Mouse (Mus musculus): ENCODE results near the gene Mef2a. TPM values are rescaled to one million over a fixed set of nuclear protein-coding genes. Genes with fewer than 3 reads are reported as not detected.

Gene Mef2a
- polyA plus RNA-seq, 1 experiment from 2014 or later = 30.6 TPM

GRCm38 (mm10) chr7:67213589-67213988 is 159.1 kb downstream of the Mef2a start:
- Histone ChIP-seq H3K4me3 (replicated peaks) (no peak overlapping the region), H3K4me2 (no peak overlapping the region), H3K9me3 (no peaks in the 10 kb centered on the region), H3K27me3 (no peaks in the 10 kb centered on the region), H3K27ac (no peak overlapping the region), H3K4me1 (no peaks in the 10 kb centered on the region), H3K9ac (no peak overlapping the region), H3K36me3 (replicated peaks) (no peaks in the 10 kb centered on the region)
- ATAC-seq (ENCODE audit: low FRiP score) = no peak
- 80% methylated on average over 1 of the region's 1 CpGs for WGBS

GRCm38 (mm10) chr7:67211971-67212370 is 160.7 kb downstream of the Mef2a start:
- Histone ChIP-seq H3K4me3 (replicated peaks) (no peak overlapping the region), H3K4me1 (0 out of 2 replicates have a peak, but pooled peaks cover 2% of the 10 kb centered on the region), H3K27ac (no peak overlapping the region), H3K9me3 (no peaks in the 10 kb centered on the region), H3K9ac (no peak overlapping the region), H3K36me3 (replicated peaks) (no peaks in the 10 kb centered on the region), H3K27me3 (no peaks in the 10 kb centered on the region), H3K4me2 (no peak overlapping the region)
- whole genome bisulfite sequencing = 60% methylated on average over 4 of the region's 4 CpGs
- ATAC-seq (ENCODE audit: low FRiP score) = no peak

- 66% methylated on average over 6 of the region's 6 CpGs for WGBS
- Histone ChIP-seq H3K9ac (no peak overlapping the region), H3K4me3 (replicated peaks) (no peak overlapping the region), H3K27ac (no peak overlapping the region), H3K9me3 (no peaks in the 10 kb centered on the region), H3K4me1 (0 out of 2 replicates have a peak, but pooled peaks cover 2% of the 10 kb centered on the region), H3K4me2 (no peak overlapping the region), H3K27me3 (no peaks in the 10 kb centered on the region), H3K36me3 (replicated peaks) (no peaks in the 10 kb centered on the region)
- no peak for ATAC-seq (ENCODE audit: low FRiP score)
Observed at GRCm38 (mm10) chr7:67211341-67211740, 161.3 kb downstream of the Mef2a start.

DNA sequence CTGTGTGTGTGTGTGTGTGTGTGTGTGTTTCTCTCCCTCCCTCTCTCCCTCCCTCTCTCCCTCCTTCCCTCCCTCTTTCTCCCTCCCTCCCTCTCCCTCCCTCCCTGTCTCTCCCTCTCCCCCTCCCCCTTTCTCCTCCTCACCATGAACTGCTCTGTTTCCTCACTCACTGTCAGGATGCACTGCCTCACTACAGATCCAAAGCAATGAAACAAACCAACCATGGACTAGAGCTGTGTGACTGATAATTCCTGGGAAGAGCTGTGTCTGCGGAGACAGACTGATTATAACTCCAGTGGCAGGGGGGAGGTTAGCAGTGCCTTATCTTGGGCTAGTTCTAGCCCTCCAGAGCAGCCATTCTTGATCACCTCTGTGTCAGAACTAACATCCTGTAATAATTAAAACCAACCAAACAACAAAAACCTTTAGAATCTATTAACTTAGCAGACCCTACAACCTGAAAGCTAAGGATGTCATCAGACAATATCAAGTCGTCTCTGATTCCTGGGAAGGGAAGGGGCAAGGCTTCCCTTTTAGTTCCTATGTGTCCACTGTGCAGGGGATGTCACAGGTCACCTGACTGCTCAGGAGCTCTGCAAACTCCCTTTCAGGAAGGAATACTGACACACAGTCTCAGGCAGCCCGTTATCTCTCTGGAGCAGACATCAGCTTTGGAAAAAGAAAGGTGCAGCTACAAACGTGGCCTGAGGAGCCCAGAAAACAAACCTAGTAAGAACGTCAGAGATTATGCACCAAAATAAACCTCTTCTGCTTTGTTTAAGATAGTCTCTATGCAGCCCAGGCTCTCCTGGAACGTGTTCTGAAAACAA is 162.4 kb downstream of the Mef2a start:
- 72% methylated on average over 6 of the region's 6 CpGs for WGBS
- no peaks in the 10 kb centered on the region for H3K36me3 ChIP-seq (replicated peaks)
- 0 out of 2 replicates have a peak, but pooled peaks cover 2% of the 10 kb centered on the region for H3K4me1 ChIP-seq

DNA sequence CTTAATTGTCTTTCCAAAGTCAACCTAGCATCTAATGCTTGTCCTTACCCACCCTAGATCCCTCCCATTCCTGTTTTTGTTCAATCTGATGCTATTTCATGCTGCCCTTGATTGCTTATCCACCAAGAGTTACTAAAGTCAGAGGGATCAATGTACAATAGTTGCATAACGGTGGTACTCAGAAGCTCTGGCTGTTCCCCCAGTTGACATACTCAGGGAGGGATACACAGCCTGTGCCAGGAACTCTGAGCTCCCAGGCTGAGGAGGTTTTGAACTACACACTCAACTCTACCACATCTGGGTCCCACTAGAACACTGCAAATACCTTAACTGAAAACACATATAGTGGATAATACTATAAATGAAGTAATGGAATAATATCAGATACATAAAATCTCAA is 164.3 kb downstream of the Mef2a start:
- Histone ChIP-seq H3K4me1 (0 out of 2 replicates have a peak, but pooled peaks cover 2% of the 10 kb centered on the region), H3K27me3 (no peaks in the 10 kb centered on the region), H3K4me2 (no peak overlapping the region), H3K27ac (no peak overlapping the region), H3K9ac (no peak overlapping the region), H3K4me3 (replicated peaks) (no peak overlapping the region), H3K9me3 (no peaks in the 10 kb centered on the region), H3K36me3 (replicated peaks) (no peaks in the 10 kb centered on the region)
- WGBS = 76% methylated on average over 1 of the region's 1 CpGs
- no peak for ATAC-seq (ENCODE audit: low FRiP score)

More for the DNA sequence above, 162.4 kb downstream of the Mef2a start:
- no peaks in the 10 kb centered on the region for H3K9me3 ChIP-seq
- no peak overlapping the region for H3K4me2 ChIP-seq
- H3K9ac ChIP-seq = no peak overlapping the region
- H3K27ac ChIP-seq = no peak overlapping the region
- H3K27me3 ChIP-seq = no peaks in the 10 kb centered on the region
- no peak for ATAC-seq (ENCODE audit: low FRiP score)
- H3K4me3 ChIP-seq (replicated peaks) = no peak overlapping the region

DNA sequence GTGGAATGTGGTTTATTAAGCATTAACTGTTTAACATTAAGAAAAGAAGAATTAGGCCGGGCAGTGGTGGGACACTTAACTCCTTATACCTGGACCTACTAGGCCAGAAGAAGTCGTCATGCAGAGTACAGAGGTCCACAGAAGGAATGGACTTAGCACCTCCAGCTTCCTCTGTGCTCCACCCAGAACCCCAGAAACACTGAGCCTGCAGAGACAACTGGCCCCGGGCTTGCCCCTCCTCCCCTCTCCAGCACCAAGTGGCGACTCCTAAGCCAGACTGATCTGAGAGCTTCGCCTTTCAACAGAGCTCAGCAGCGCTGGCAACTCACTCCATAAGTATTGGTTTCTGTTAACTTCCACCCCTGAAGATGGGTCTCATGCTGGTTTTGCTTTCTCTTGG is 165.0 kb downstream of the Mef2a start:
- Histone ChIP-seq H3K9ac (no peak overlapping the region), H3K4me1 (0 out of 2 replicates have a peak, but pooled peaks cover 2% of the 10 kb centered on the region), H3K36me3 (replicated peaks) (no peaks in the 10 kb centered on the region), H3K4me2 (no peak overlapping the region), H3K27me3 (no peaks in the 10 kb centered on the region), H3K27ac (no peak overlapping the region), H3K4me3 (replicated peaks) (no peak overlapping the region), H3K9me3 (no peaks in the 10 kb centered on the region)
- no peak for ATAC-seq (ENCODE audit: low FRiP score)
- WGBS = 53% methylated on average over 6 of the region's 6 CpGs

DNA sequence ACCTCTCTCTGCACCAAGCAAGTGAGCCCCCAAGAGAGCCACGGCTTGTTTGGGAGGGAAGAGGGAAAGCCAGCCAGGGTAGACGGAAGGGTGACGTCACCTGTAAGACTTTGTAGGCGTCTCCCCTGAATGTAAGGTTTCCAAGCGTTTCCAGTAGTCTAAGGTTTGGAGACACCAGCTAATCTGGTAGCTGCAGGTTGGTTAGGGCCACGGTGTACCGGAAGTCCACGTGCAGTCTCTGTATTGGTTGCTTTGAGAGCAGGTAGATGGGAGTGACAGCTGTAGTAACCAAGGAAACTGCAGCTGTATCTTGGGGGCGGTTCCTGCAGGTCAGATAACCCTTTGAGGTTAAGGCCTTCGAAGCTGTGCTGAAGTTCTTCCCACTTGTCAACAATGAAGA is 166.2 kb downstream of the Mef2a start:
- 82% methylated on average over 10 of the region's 10 CpGs for WGBS
- no peak for ATAC-seq (ENCODE audit: low FRiP score)
- H3K36me3 ChIP-seq (replicated peaks) = no peaks in the 10 kb centered on the region

GRCm38 (mm10) chr7:67205734-67206425 is 166.8 kb downstream of the Mef2a start:
- Histone ChIP-seq H3K27me3 (no peaks in the 10 kb centered on the region), H3K36me3 (replicated peaks) (no peaks in the 10 kb centered on the region), H3K4me2 (no peak overlapping the region), H3K4me3 (replicated peaks) (no peak overlapping the region), H3K4me1 (0 out of 2 replicates have a peak, but pooled peaks cover 2% of the 10 kb centered on the region), H3K27ac (no peak overlapping the region), H3K9me3 (no peaks in the 10 kb centered on the region), H3K9ac (no peak overlapping the region)
- ATAC-seq (ENCODE audit: low FRiP score) = no peak
- WGBS = 89% methylated on average over 9 of the region's 9 CpGs

More for the DNA sequence above, 166.2 kb downstream of the Mef2a start:
- no peak overlapping the region for H3K4me3 ChIP-seq (replicated peaks)
- H3K27me3 ChIP-seq = no peaks in the 10 kb centered on the region
- H3K9me3 ChIP-seq = no peaks in the 10 kb centered on the region
- no peak overlapping the region for H3K9ac ChIP-seq
- no peak overlapping the region for H3K27ac ChIP-seq
- H3K4me2 ChIP-seq = no peak overlapping the region
- H3K4me1 ChIP-seq = 0 out of 2 replicates have a peak, but pooled peaks cover 2% of the 10 kb centered on the region

DNA sequence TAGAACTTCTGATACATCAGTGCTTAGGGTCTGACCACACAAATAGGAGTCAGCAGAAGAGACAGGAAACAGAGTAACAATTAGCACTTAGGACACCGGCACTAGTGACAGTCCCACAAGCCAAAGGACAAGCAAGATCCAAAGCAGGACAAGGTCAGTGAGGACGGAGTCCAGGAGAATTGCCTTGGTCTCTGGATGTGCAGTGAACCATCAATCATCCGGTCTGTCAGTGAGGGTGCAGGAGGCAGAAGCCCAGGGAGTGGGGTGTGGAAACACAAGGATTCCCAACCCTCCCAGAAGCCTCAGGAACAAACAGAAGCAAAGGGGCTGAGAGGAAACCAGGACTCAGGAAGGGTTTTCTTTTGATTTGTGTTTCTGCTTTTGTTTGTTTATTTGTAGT is 169.0 kb downstream of the Mef2a start:
- no peak overlapping the region for H3K27ac ChIP-seq
- H3K27me3 ChIP-seq = no peaks in the 10 kb centered on the region
- no peaks in the 10 kb centered on the region for H3K9me3 ChIP-seq
- 0 out of 2 replicates have a peak, but pooled peaks cover 2% of the 10 kb centered on the region for H3K4me1 ChIP-seq
- H3K4me3 ChIP-seq (replicated peaks) = no peak overlapping the region
- no peak overlapping the region for H3K4me2 ChIP-seq
- ATAC-seq (ENCODE audit: low FRiP score) = no peak
- H3K9ac ChIP-seq = no peak overlapping the region
- 88% methylated on average over 3 of the region's 3 CpGs for WGBS
- no peaks in the 10 kb centered on the region for H3K36me3 ChIP-seq (replicated peaks)

DNA sequence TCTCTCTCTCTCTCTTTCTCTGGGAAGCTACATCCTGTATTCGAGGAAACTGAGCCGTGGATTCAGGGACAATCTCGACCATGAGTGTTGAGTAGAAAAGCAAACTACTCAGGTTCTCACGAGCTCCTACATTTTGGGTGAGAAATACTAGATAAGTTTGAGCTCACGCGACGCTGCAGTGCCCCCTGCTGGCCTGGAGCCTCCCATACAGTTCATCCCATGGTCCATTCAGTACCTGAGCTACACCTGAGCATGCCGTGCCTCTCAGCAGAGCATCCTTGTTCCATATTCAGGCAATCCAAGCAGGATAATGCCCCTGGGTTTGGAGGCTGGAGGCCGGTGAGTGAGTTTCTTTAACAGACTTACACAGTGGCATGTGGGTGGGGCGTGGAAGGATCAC is 173.2 kb downstream of the Mef2a start:
- H3K9ac ChIP-seq = no peak overlapping the region
- H3K4me1 ChIP-seq = no peaks in the 10 kb centered on the region
- H3K4me3 ChIP-seq (replicated peaks) = no peak overlapping the region
- no peak for ATAC-seq (ENCODE audit: low FRiP score)
- H3K36me3 ChIP-seq (replicated peaks) = no peaks in the 10 kb centered on the region
- H3K9me3 ChIP-seq = no peaks in the 10 kb centered on the region
- no peak overlapping the region for H3K27ac ChIP-seq
- no peak overlapping the region for H3K4me2 ChIP-seq
- WGBS = 23% methylated on average over 10 of the region's 10 CpGs
- H3K27me3 ChIP-seq = no peaks in the 10 kb centered on the region

DNA sequence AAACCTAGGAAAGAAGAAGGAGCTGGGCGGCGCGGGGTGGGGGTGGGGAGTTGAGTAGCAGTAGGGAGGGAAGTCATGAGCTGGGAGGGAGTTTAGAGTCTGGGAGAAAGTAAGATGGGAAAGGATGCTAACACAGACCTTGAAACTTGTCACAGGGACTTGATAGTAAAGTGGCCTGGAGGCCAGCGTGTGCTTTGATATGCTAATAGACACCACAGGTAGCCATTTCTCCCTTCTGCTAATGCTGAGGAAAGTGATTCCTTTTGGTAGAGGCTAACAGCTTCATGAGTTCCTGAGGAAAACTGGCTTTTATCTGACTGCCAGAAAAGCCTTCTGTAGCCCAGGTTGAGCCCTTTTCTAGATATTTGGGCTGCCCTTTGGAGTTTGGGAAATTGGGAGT is 188.9 kb downstream of the Mef2a start:
- Histone ChIP-seq H3K4me1 (0 out of 2 replicates have a peak, but pooled peaks cover 3% of the 10 kb centered on the region), H3K36me3 (replicated peaks) (no peaks in the 10 kb centered on the region), H3K4me3 (replicated peaks) (no peak overlapping the region), H3K27me3 (no peaks in the 10 kb centered on the region), H3K9ac (no peak overlapping the region), H3K4me2 (no peak overlapping the region), H3K27ac (no peak overlapping the region), H3K9me3 (no peaks in the 10 kb centered on the region)
- WGBS = 12% methylated on average over 4 of the region's 4 CpGs
- ATAC-seq (ENCODE audit: low FRiP score) = no peak

Data from forebrain, embryonic 12.5 days (tissue).